In genomic region chr12:100725458-100725786, GRCm38 (mm10) we compare ENCODE assay signal across 8 mouse cellular contexts. TPM values are rescaled to one million over a fixed set of nuclear protein-coding genes. Genes with fewer than 3 reads are reported as not detected.
DNase-seq lines count a peak whose midpoint lies in the region; ATAC-seq and TF ChIP-seq lines count a peak whose summit lies in the region.

No protein-coding gene starts in this region.

- no peak for TF ChIP-seq CTCF in cerebellum, adult 2 months (IDR thresholded peaks at IDR 0.05; ENCODE audit: borderline replicate concordance, insufficient read depth, low read depth, low read length)
- TF ChIP-seq CTCF in stomach, postnatal 0 days (IDR thresholded peaks at IDR 0.05; ENCODE audit: low read depth) = no peak

- H3K27ac ChIP-seq in cerebellum, adult 2 months (ENCODE audit: insufficient read depth, low read length) = no peak overlapping the region
- no peak overlapping the region for H3K27ac ChIP-seq in neural tube, embryonic 11.5 days (ENCODE audit: low read depth, low read length)
- H3K27ac ChIP-seq in liver, embryonic 11.5 days (ENCODE audit: low read depth, low read length) = no peak overlapping the region
- H3K27ac ChIP-seq in stomach, postnatal 0 days (replicated peaks) = no peak overlapping the region

- peak overlapping the region; percentile 70 for H3K4me3 ChIP-seq in cerebellum, adult 2 months (replicated peaks; ENCODE audit: insufficient read depth, low read depth, low read length)
- H3K4me3 ChIP-seq in neural tube, embryonic 11.5 days (ENCODE audit: low read depth, low read length) = peak overlapping the region; percentile 68; the same call in 1 of the 2 replicates
- peak overlapping the region; percentile 33 for H3K4me3 ChIP-seq in liver, embryonic 11.5 days (ENCODE audit: low read depth, low read length)
- H3K4me3 ChIP-seq in stomach, postnatal 0 days (ENCODE audit: low read depth, low read length) = peak overlapping the region; percentile 82

- no peaks in the 10 kb centered on the region for H3K9me3 ChIP-seq in neural tube, embryonic 11.5 days (ENCODE audit: control insufficient read depth, low read length)
- H3K9me3 ChIP-seq in liver, embryonic 11.5 days (ENCODE audit: control insufficient read depth, low read length) = no peaks in the 10 kb centered on the region
- no peaks in the 10 kb centered on the region for H3K9me3 ChIP-seq in stomach, postnatal 0 days (ENCODE audit: control insufficient read depth, low read length)

- no peaks in the 10 kb centered on the region for H3K27me3 ChIP-seq in cerebellum, adult 2 months (ENCODE audit: control insufficient read depth, insufficient read depth, low read length)
- H3K27me3 ChIP-seq in neural tube, embryonic 11.5 days (ENCODE audit: control insufficient read depth, insufficient read depth, low read length) = no peaks in the 10 kb centered on the region
- no peaks in the 10 kb centered on the region for H3K27me3 ChIP-seq in liver, embryonic 11.5 days (replicated peaks; ENCODE audit: control insufficient read depth, insufficient read depth, low read length)
- no peaks in the 10 kb centered on the region for H3K27me3 ChIP-seq in stomach, postnatal 0 days (ENCODE audit: control insufficient read depth, insufficient read depth, low read length)

- no peak for TF ChIP-seq EP300 in stomach, postnatal 0 days (optimal IDR thresholded peaks at IDR 0.05)

- peak overlapping the region; percentile 32 for H3K4me2 ChIP-seq in neural tube, embryonic 11.5 days (ENCODE audit: low read depth)
- H3K4me2 ChIP-seq in liver, embryonic 11.5 days = peak overlapping the region; percentile 94
- H3K4me2 ChIP-seq in stomach, postnatal 0 days (replicated peaks; ENCODE audit: low read depth) = peak overlapping the region; percentile 43

- no peaks in the 10 kb centered on the region; the same call in 1 of the 2 replicates for H3K4me1 ChIP-seq in cerebellum, adult 2 months (ENCODE audit: control insufficient read depth, insufficient read depth, low read length)
- H3K4me1 ChIP-seq in neural tube, embryonic 11.5 days (ENCODE audit: control insufficient read depth, insufficient read depth, low read length) = peaks cover 6% of the 10 kb centered on the region
- peaks cover 5% of the 10 kb centered on the region; the same call in 1 of the 2 replicates for H3K4me1 ChIP-seq in liver, embryonic 11.5 days (replicated peaks; ENCODE audit: control insufficient read depth, insufficient read depth, low read length)
- H3K4me1 ChIP-seq in stomach, postnatal 0 days (replicated peaks; ENCODE audit: control insufficient read depth, insufficient read depth) = no peaks in the 10 kb centered on the region

- WGBS in cerebellum, adult 2 months = under 1% methylated on average over 17 of the region's 17 CpGs
- WGBS in neural tube, embryonic 11.5 days = 7% methylated on average over 17 of the region's 17 CpGs
- WGBS in liver, embryonic 11.5 days = 6% methylated on average over 17 of the region's 17 CpGs
- 3% methylated on average over 17 of the region's 17 CpGs for WGBS in stomach, postnatal 0 days

- H3K36me3 ChIP-seq in neural tube, embryonic 11.5 days (ENCODE audit: control insufficient read depth, insufficient read depth, low read length) = no peaks in the 10 kb centered on the region
- no peaks in the 10 kb centered on the region for H3K36me3 ChIP-seq in liver, embryonic 11.5 days (ENCODE audit: control insufficient read depth, insufficient read depth, low read length)
- no peaks in the 10 kb centered on the region for H3K36me3 ChIP-seq in stomach, postnatal 0 days (ENCODE audit: control insufficient read depth, insufficient read depth, low read length)

- DNase-seq in cerebellum, adult 2 months = no peak
- no peak for DNase-seq in cerebellum, postnatal 14 days
- no peak for DNase-seq in neural tube, embryonic 11.5 days (ENCODE audit: low spot score)
- no peak for DNase-seq in neural tube, embryonic 10.5 days (ENCODE audit: extremely low spot score, low spot score)
- no peak for DNase-seq in liver, embryonic 11.5 days (ENCODE audit: low spot score)
- DNase-seq in stomach, postnatal 0 days (ENCODE audit: low spot score) = no peak
- no peak for DNase-seq in ovary, adult 18-20 months (ENCODE audit: low spot score)
- no peak for DNase-seq in left cerebral cortex, adult 18-20 months (ENCODE audit: low spot score in 2 of 2)

- H3K9ac ChIP-seq in neural tube, embryonic 11.5 days (ENCODE audit: low read length) = no peak overlapping the region
- H3K9ac ChIP-seq in liver, embryonic 11.5 days (ENCODE audit: low read depth, low read length) = no peak overlapping the region
- no peak overlapping the region for H3K9ac ChIP-seq in stomach, postnatal 0 days (ENCODE audit: low read length)

- ATAC-seq in neural tube, embryonic 11.5 days (ENCODE audit: insufficient read depth, low FRiP score, low TSS enrichment) = no peak
- ATAC-seq in liver, embryonic 11.5 days (replicated peaks; ENCODE audit: low FRiP score) = no peak
- no peak for ATAC-seq in stomach, postnatal 0 days (ENCODE audit: low FRiP score, low TSS enrichment)

- 0 out of 2 replicates have a peak, but pooled peaks have one; percentile 31 for TF ChIP-seq POLR2A in cerebellum, adult 2 months (IDR thresholded peaks at IDR 0.05; ENCODE audit: borderline replicate concordance, insufficient read depth, low read length)

RNA-seq across cellular contexts. Expression of gene Rps6ka5, which starts 1.4 kb away (rescaled TPM):
- polyA plus RNA-seq in cerebellum, adult 2 months (2012; rRNA removed) = 22.9 and 25.0 TPM in 2 replicates
- polyA plus RNA-seq in neural tube, embryonic 11.5 days (2014; fragmentation: Nextera tagmentation; extraction: Ambion mirVana) = 3.6 and 4.5 TPM in 2 replicates
- polyA plus RNA-seq in liver, embryonic 11.5 days (2014; fragmentation: Nextera tagmentation; extraction: Ambion mirVana) = 2.5 and 3.0 TPM in 2 replicates
- 1.4 and 1.6 TPM in 2 replicates for polyA plus RNA-seq in stomach, postnatal 0 days (2015; fragmentation: Nextera tagmentation; extraction: Ambion mirVana)
- 10 to 100 TPM; 22.8 to 27.7 TPM for total RNA-seq in left cerebral cortex, adult 18-20 months (2021)

RNA-seq across cellular contexts. Expression of gene Dglucy, which starts 53.4 kb away (rescaled TPM):
- polyA plus RNA-seq in cerebellum, adult 2 months (2012; rRNA removed) = 7.4 and 7.5 TPM in 2 replicates
- polyA plus RNA-seq in neural tube, embryonic 11.5 days (2014; fragmentation: Nextera tagmentation; extraction: Ambion mirVana) = 0.51 and 0.73 TPM in 2 replicates
- polyA plus RNA-seq in liver, embryonic 11.5 days (2014; fragmentation: Nextera tagmentation; extraction: Ambion mirVana) = 0.14 and 0.38 TPM in 2 replicates
- polyA plus RNA-seq in stomach, postnatal 0 days (2015; fragmentation: Nextera tagmentation; extraction: Ambion mirVana) = 2.8 and 4.0 TPM in 2 replicates
- 10 to 100 TPM in 1 of 2 experiments, 1 to 10 TPM in 1; 9.0 to 13.0 TPM for total RNA-seq in left cerebral cortex, adult 18-20 months (2021)

Comparison
In these comparisons a context has a peak if more than half of its experiments do, and no peak if none do; other contexts are left out.
1. H3K4me2 ChIP-seq: peak in every context shown above with its lines; median percentile 94 in liver, embryonic 11.5 days; 43 in stomach, postnatal 0 days; 32 in neural tube, embryonic 11.5 days.